Comparison of ENCODE assay signal across 7 mouse cellular contexts in genomic region chr5:118339676-118340661, GRCm38 (mm10).
DNase-seq lines count a peak whose midpoint lies in the region; TF ChIP-seq lines count a peak whose summit lies in the region.

No protein-coding gene starts in this region.

- peak overlapping the region; percentile 67 for H3K27ac ChIP-seq in kidney, adult 2 months (ENCODE audit: insufficient read depth, low read depth, low read length)

- WGBS in kidney, adult 2 months, result 15% methylated on average over 22 of the region's 22 CpGs

- no peak overlapping the region for H3K4me3 ChIP-seq in kidney, adult 2 months (ENCODE audit: insufficient read depth, low read depth, low read length)

- H3K27me3 ChIP-seq in kidney, adult 2 months (replicated peaks; ENCODE audit: control insufficient read depth, insufficient read depth, low read length), result no peaks in the 10 kb centered on the region

- peak; percentile 49 to 52 for DNase-seq in right cerebral cortex, adult 2 months (ENCODE audit: low spot score in 2 of 2)
- DNase-seq in right cerebral cortex, postnatal 14 days, result no peak
- peak; percentile 89 for DNase-seq in fibroblast of lung, adult 2 months (ENCODE audit: low read depth)
- DNase-seq in kidney, adult 2 months, result peak; percentile 95
- DNase-seq in lung, postnatal 36 days, result peak; percentile 90
- no peak for DNase-seq in cerebellum, adult 9-10 months
- no peak for DNase-seq in layer of hippocampus, postnatal 36 days

- TF ChIP-seq POLR2A in kidney, adult 2 months (IDR thresholded peaks at IDR 0.05; ENCODE audit: low read depth, low read length), result no peak

- H3K36me3 ChIP-seq in kidney, adult 2 months (ENCODE audit: control insufficient read depth, insufficient read depth, low read length), result no peaks in the 10 kb centered on the region

- TF ChIP-seq CTCF in kidney, adult 2 months (conservative IDR thresholded peaks at IDR 0.05; ENCODE audit: insufficient read depth, insufficient read length, low read depth, low read length), result no peak

- peaks cover 6% of the 10 kb centered on the region; the same call in 1 of the 2 replicates for H3K4me1 ChIP-seq in kidney, adult 2 months (ENCODE audit: control insufficient read depth, insufficient read depth, low read length)

Comparison
In these comparisons a context has a peak if more than half of its experiments do, and no peak if none do; other contexts are left out.
1. DNase-seq: peak in right cerebral cortex, adult 2 months (2 of 2), fibroblast of lung, adult 2 months (single experiment), kidney, adult 2 months (single experiment) and lung, postnatal 36 days (single experiment); none in right cerebral cortex, postnatal 14 days (single experiment), cerebellum, adult 9-10 months (single experiment) and layer of hippocampus, postnatal 36 days (0 of 2).